Mouse (Mus musculus): ENCODE measurements around the gene Setd1a. TPM values are rescaled to one million over a fixed set of nuclear protein-coding genes. Genes with fewer than 3 reads are reported as not detected.
"Not testable (repeated sequence)": the region's sequence is repeated elsewhere in the genome, so short reads cannot be mapped to it uniquely, and the experiment has no call there.

Gene Setd1a
- total RNA-seq (2014; rRNA removed) (18.0 and 19.8 TPM in 2 replicates), polyA plus RNA-seq (2015; fragmentation: Nextera tagmentation; extraction: Ambion mirVana) (12.7 and 16.4 TPM in 2 replicates)

DNA sequence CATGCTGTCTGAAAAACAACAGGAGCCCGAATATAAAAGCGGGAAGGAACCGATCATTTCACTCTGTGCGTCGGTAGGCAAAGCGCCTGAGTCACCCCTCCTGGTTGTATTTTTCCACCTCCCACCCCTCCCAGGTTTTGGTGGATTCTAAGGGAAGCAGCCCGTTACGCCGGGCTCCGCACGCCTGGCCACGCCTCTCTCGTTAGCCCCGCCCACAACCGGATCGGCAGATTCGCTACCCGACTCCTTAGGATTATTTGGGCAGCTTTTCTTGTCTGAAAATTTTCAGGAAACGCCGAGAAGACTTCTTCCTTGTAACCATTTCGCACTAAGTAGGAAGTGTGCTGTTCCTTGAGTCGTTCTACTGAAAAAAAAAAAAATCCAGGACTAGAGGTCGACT lies at the start of gene Setd1a:
Setd1a (plus strand) TSS at position 245 of the 400 bp plus-strand sequence.
- Histone ChIP-seq H3K36me3 (ENCODE audit: insufficient read depth, low read length) (peaks cover 13% of the 10 kb centered on the region), H3K9me3 (ENCODE audit: low read length) (no peaks in the 10 kb centered on the region), H3K4me3 (ENCODE audit: low read depth, low read length) (peak within 1 kb of the TSS; percentile 78), H3K27ac (ENCODE audit: low read depth, low read length) (peak within 1 kb of the TSS; percentile 99), H3K4me1 (ENCODE audit: insufficient read depth, low read length) (no peaks in the 10 kb centered on the region), H3K27me3 (ENCODE audit: insufficient read depth, low read length) (no peaks in the 10 kb centered on the region), H3K9ac (replicated peaks; ENCODE audit: low read length, poor library complexity, severe bottlenecking) (peak within 1 kb of the TSS; percentile 90), H3K4me2 (ENCODE audit: low read depth, low read length, poor library complexity, severe bottlenecking) (peak within 1 kb of the TSS; percentile 89)
- ATAC-seq (ENCODE audit: low FRiP score): peak; percentile 76
- no peak for TF ChIP-seq CTCF (IDR thresholded peaks at IDR 0.05)
- under 1% methylated on average over 23 of the region's 23 CpGs for WGBS
- DNase-seq (ENCODE audit: low spot score): peak; percentile 93

DNA sequence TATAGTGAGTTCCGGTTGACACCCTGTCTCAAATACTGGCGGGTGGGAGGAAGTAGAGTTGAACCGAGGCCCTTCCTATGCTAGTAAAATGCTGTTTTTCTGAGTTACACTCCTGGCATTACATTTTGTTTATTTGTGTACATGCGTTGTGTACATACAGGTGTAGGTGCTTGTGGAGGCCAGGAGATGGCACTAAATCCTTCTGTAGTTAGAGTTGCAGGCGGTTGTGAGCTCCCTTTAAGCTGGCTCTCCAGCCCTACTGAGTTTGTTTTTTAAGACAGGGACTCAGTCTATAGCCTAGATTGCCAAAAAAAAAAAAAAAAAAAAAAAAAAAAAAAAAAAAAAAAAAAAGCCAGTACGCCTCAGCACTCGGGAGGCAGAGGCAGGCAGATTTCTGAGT lies 48.6 kb upstream of the Setd1a start:
- no peak for TF ChIP-seq CTCF (IDR thresholded peaks at IDR 0.05)
- DNase-seq (ENCODE audit: low spot score) (no peak), ATAC-seq (ENCODE audit: low FRiP score) (no peak)
- H3K4me2 ChIP-seq (ENCODE audit: low read depth, low read length, poor library complexity, severe bottlenecking): no peak overlapping the region
- no peak overlapping the region for H3K4me3 ChIP-seq (ENCODE audit: low read depth, low read length)
- no peak overlapping the region for H3K9ac ChIP-seq (replicated peaks; ENCODE audit: low read length, poor library complexity, severe bottlenecking)
- H3K4me1 ChIP-seq (ENCODE audit: insufficient read depth, low read length): no peaks in the 10 kb centered on the region
- H3K27ac ChIP-seq (ENCODE audit: low read depth, low read length): no peak overlapping the region
- WGBS: 88% methylated on average over 7 of the region's 7 CpGs
- H3K27me3 ChIP-seq (ENCODE audit: insufficient read depth, low read length): no peaks in the 10 kb centered on the region
- H3K36me3 ChIP-seq (ENCODE audit: insufficient read depth, low read length): no peaks in the 10 kb centered on the region
- no peaks in the 10 kb centered on the region for H3K9me3 ChIP-seq (ENCODE audit: low read length)

DNA sequence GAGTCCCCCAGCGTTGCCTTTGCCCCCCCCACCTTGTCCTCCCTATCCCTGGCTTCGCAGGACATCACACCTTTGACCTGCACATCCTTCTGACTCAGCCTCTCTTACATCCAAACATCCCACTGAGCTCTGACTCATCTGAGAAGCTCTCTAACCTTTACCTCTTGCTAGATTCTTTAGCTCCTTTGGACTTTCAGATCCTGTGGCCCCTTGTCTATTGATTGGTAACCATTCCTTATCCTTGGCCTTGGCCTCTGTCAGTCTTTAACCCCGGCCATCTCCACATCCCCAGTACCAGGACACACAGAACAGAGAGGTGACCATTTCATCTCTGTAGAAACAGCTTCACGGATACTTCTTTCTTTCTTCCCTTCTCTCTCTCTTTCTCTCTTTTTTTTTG lies 46.3 kb upstream of the Setd1a start:
- Histone ChIP-seq H3K36me3 (ENCODE audit: insufficient read depth, low read length) (no peaks in the 10 kb centered on the region), H3K4me1 (ENCODE audit: insufficient read depth, low read length) (no peaks in the 10 kb centered on the region), H3K9me3 (ENCODE audit: low read length) (no peaks in the 10 kb centered on the region), H3K27me3 (ENCODE audit: insufficient read depth, low read length) (no peaks in the 10 kb centered on the region), H3K27ac (ENCODE audit: low read depth, low read length) (no peak overlapping the region), H3K4me2 (ENCODE audit: low read depth, low read length, poor library complexity, severe bottlenecking) (no peak overlapping the region), H3K9ac (replicated peaks; ENCODE audit: low read length, poor library complexity, severe bottlenecking) (no peak overlapping the region), H3K4me3 (ENCODE audit: low read depth, low read length) (no peak overlapping the region)
- ATAC-seq (ENCODE audit: low FRiP score) (no peak), DNase-seq (ENCODE audit: low spot score) (no peak)
- WGBS: 70% methylated on average over 4 of the region's 4 CpGs
- TF ChIP-seq CTCF (IDR thresholded peaks at IDR 0.05): no peak

GRCm38 (mm10) chr7:127732066-127732465 lies 44.4 kb upstream of the Setd1a start, which contains the start of gene Ctf2:
Gene Ctf2 (minus strand): TSS chr7:127732166.
- H3K9ac ChIP-seq (replicated peaks; ENCODE audit: low read length, poor library complexity, severe bottlenecking); H3K4me1 ChIP-seq (ENCODE audit: insufficient read depth, low read length): not testable (repeated sequence)
- no CpG with 5 or more reads among the region's 5 CpGs for WGBS

DNA sequence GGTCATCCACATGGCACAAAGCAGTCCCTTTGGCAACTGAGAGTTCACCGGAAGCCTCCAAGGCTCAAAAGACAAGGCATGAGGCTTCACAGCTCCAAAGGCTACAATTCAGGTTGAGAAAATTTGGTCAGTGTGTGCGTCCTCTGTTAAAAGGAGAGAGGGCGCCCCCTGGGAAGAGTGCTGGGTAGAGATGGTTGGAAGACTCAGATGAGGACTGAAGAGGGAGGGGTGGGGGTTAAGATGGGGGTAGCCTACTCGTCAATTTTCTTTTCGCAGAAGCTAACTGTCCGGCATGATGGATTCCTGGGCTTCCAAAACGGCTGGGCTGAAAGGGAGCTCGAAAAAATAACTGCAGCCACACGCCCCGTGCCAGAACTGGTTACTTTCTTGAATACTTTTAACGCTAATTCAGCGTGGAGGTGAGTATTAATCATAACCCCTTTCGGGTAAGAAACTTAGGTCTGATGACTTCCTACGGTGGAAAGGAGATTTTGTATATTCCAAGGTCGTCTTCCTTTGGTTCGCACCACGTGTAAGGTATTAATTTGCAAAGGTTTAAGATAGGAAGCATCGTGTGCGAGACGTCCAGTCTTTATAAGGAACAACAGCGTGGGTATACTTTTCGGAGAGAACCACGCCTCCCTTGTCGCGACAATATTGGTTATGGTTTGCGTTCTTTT lies 32.0 kb upstream of the Setd1a start, which contains the start of gene Fbxl19:
Fbxl19 (plus strand) TSS at position 178 of the 680 bp plus-strand sequence.
- H3K36me3 ChIP-seq (ENCODE audit: insufficient read depth, low read length): peaks cover 10% of the 10 kb centered on the region; the same call in 1 of the 2 replicates
- DNase-seq (ENCODE audit: low spot score) (peak; percentile 85), ATAC-seq (ENCODE audit: low FRiP score) (no peak)
- H3K4me2 ChIP-seq (ENCODE audit: low read depth, low read length, poor library complexity, severe bottlenecking): peak within 1 kb of the TSS; percentile 54
- WGBS: under 1% methylated on average over 26 of the region's 26 CpGs
- no peaks in the 10 kb centered on the region for H3K9me3 ChIP-seq (ENCODE audit: low read length)
- H3K9ac ChIP-seq (replicated peaks; ENCODE audit: low read length, poor library complexity, severe bottlenecking): peak within 1 kb of the TSS; percentile 44; the same call in 1 of the 2 replicates
- no peaks in the 10 kb centered on the region for H3K27me3 ChIP-seq (ENCODE audit: insufficient read depth, low read length)
- H3K4me3 ChIP-seq (ENCODE audit: low read depth, low read length): peak within 1 kb of the TSS; percentile 86
- H3K27ac ChIP-seq (ENCODE audit: low read depth, low read length): peak within 1 kb of the TSS; percentile 82
- H3K4me1 ChIP-seq (ENCODE audit: insufficient read depth, low read length): no peaks in the 10 kb centered on the region
- peak; percentile 75 for TF ChIP-seq CTCF (IDR thresholded peaks at IDR 0.05)

More at GRCm38 (mm10) chr7:127732066-127732465, 44.4 kb upstream of the Setd1a start, which contains the start of gene Ctf2:
- H3K4me3 ChIP-seq (ENCODE audit: low read depth, low read length); H3K9me3 ChIP-seq (ENCODE audit: low read length); H3K27ac ChIP-seq (ENCODE audit: low read depth, low read length); H3K4me2 ChIP-seq (ENCODE audit: low read depth, low read length, poor library complexity, severe bottlenecking); DNase-seq (ENCODE audit: low spot score); ATAC-seq (ENCODE audit: low FRiP score); H3K36me3 ChIP-seq (ENCODE audit: insufficient read depth, low read length); H3K27me3 ChIP-seq (ENCODE audit: insufficient read depth, low read length): not testable (repeated sequence)

DNA sequence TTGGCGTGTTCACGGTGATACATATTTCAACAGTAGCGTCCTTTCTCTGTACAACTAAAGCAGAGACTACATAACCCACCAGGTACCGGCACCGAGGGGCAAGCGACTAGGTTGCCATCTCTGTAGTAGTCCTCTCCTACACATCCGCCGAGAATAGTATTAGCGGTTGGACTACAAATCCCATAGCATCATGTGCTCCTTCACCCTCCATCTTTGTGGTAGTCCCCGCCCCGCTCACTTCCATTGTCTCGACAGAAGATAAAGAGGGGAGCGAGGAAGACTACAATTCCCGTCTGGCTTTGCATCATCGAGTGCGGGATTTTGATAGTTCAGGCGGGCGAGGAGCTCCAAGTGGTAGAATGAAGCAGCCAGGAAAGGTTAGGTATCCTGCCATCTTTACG lies 31.2 kb upstream of the Setd1a start:
- no peaks in the 10 kb centered on the region for H3K4me1 ChIP-seq (ENCODE audit: insufficient read depth, low read length)
- peak overlapping the region; percentile 82 for H3K27ac ChIP-seq (ENCODE audit: low read depth, low read length)
- peak overlapping the region; percentile 44; the same call in 1 of the 2 replicates for H3K9ac ChIP-seq (replicated peaks; ENCODE audit: low read length, poor library complexity, severe bottlenecking)
- no peaks in the 10 kb centered on the region for H3K9me3 ChIP-seq (ENCODE audit: low read length)
- TF ChIP-seq CTCF (IDR thresholded peaks at IDR 0.05): no peak
- peaks cover 17% of the 10 kb centered on the region for H3K36me3 ChIP-seq (ENCODE audit: insufficient read depth, low read length)
- H3K27me3 ChIP-seq (ENCODE audit: insufficient read depth, low read length): no peaks in the 10 kb centered on the region
- ATAC-seq (ENCODE audit: low FRiP score) (peak; percentile 89), DNase-seq (ENCODE audit: low spot score) (peak; percentile 99)
- peak overlapping the region; percentile 86 for H3K4me3 ChIP-seq (ENCODE audit: low read depth, low read length)
- WGBS: under 1% methylated on average over 19 of the region's 19 CpGs
- peak overlapping the region; percentile 54 for H3K4me2 ChIP-seq (ENCODE audit: low read depth, low read length, poor library complexity, severe bottlenecking)

All from midbrain, postnatal 0 days (tissue).